Mouse (Mus musculus): ENCODE measurements around the gene Gm14214. TPM values are rescaled to one million over a fixed set of nuclear protein-coding genes. Genes with fewer than 3 reads are reported as not detected.

Gm14214 gene
- polyA plus RNA-seq, 1 experiment, result not detected

GRCm38 (mm10) chr2:154742911-154743819, 26.7 kb downstream of the Gm14214 start:
- Histone ChIP-seq H3K4me1 (ENCODE audit: control insufficient read depth, insufficient read depth, low read length) (no peaks in the 10 kb centered on the region), H3K27ac (ENCODE audit: insufficient read depth, low read depth, low read length) (no peak overlapping the region), H3K4me3 (ENCODE audit: insufficient read depth, low read depth, low read length) (no peak overlapping the region)
- WGBS, result 88% methylated on average over 10 of the region's 10 CpGs
- TF ChIP-seq POLR2A (IDR thresholded peaks at IDR 0.05; ENCODE audit: insufficient read depth, low read depth, low read length), result no peak
- TF ChIP-seq CTCF (IDR thresholded peaks at IDR 0.05; ENCODE audit: insufficient read depth, low read depth, low read length), result no peak

- WGBS, result 87% methylated on average over 5 of the region's 5 CpGs
- Histone ChIP-seq H3K27ac (ENCODE audit: insufficient read depth, low read depth, low read length) (no peak overlapping the region), H3K4me3 (ENCODE audit: insufficient read depth, low read depth, low read length) (no peak overlapping the region), H3K4me1 (ENCODE audit: control insufficient read depth, insufficient read depth, low read length) (no peaks in the 10 kb centered on the region)
- TF ChIP-seq CTCF (IDR thresholded peaks at IDR 0.05; ENCODE audit: insufficient read depth, low read depth, low read length), result no peak
- TF ChIP-seq POLR2A (IDR thresholded peaks at IDR 0.05; ENCODE audit: insufficient read depth, low read depth, low read length), result no peak
These were observed 31.2 kb downstream of the Gm14214 start for GRCm38 (mm10) chr2:154738621-154739020.

GRCm38 (mm10) chr2:154735986-154736385, 33.8 kb downstream of the Gm14214 start:
- H3K4me3 ChIP-seq (ENCODE audit: insufficient read depth, low read depth, low read length), result no peak overlapping the region
- 78% methylated on average over 7 of the region's 7 CpGs for whole genome bisulfite sequencing
- TF ChIP-seq CTCF (IDR thresholded peaks at IDR 0.05; ENCODE audit: insufficient read depth, low read depth, low read length), result no peak
- TF ChIP-seq POLR2A (IDR thresholded peaks at IDR 0.05; ENCODE audit: insufficient read depth, low read depth, low read length), result no peak
- no peak overlapping the region for H3K27ac ChIP-seq (ENCODE audit: insufficient read depth, low read depth, low read length)
- H3K4me1 ChIP-seq (ENCODE audit: control insufficient read depth, insufficient read depth, low read length), result no peaks in the 10 kb centered on the region

GRCm38 (mm10) chr2:154735416-154735815, 34.4 kb downstream of the Gm14214 start:
- no peak for TF ChIP-seq CTCF (IDR thresholded peaks at IDR 0.05; ENCODE audit: insufficient read depth, low read depth, low read length)
- no peak for TF ChIP-seq POLR2A (IDR thresholded peaks at IDR 0.05; ENCODE audit: insufficient read depth, low read depth, low read length)
- Histone ChIP-seq H3K4me1 (ENCODE audit: control insufficient read depth, insufficient read depth, low read length) (no peaks in the 10 kb centered on the region), H3K4me3 (ENCODE audit: insufficient read depth, low read depth, low read length) (no peak overlapping the region), H3K27ac (ENCODE audit: insufficient read depth, low read depth, low read length) (no peak overlapping the region)
- 74% methylated on average over 7 of the region's 7 CpGs for WGBS

GRCm38 (mm10) chr2:154734977-154735376, 34.9 kb downstream of the Gm14214 start:
- Histone ChIP-seq H3K4me1 (ENCODE audit: control insufficient read depth, insufficient read depth, low read length) (no peaks in the 10 kb centered on the region), H3K27ac (ENCODE audit: insufficient read depth, low read depth, low read length) (no peak overlapping the region), H3K4me3 (ENCODE audit: insufficient read depth, low read depth, low read length) (no peak overlapping the region)
- WGBS, result 50% methylated on average over 9 of the region's 9 CpGs
- TF ChIP-seq CTCF (IDR thresholded peaks at IDR 0.05; ENCODE audit: insufficient read depth, low read depth, low read length), result no peak
- TF ChIP-seq POLR2A (IDR thresholded peaks at IDR 0.05; ENCODE audit: insufficient read depth, low read depth, low read length), result no peak

- Histone ChIP-seq H3K4me1 (ENCODE audit: control insufficient read depth, insufficient read depth, low read length) (no peaks in the 10 kb centered on the region), H3K27ac (ENCODE audit: insufficient read depth, low read depth, low read length) (no peak overlapping the region), H3K4me3 (ENCODE audit: insufficient read depth, low read depth, low read length) (no peak overlapping the region)
- 83% methylated on average over 9 of the region's 9 CpGs for WGBS
- TF ChIP-seq POLR2A (IDR thresholded peaks at IDR 0.05; ENCODE audit: insufficient read depth, low read depth, low read length), result no peak
- TF ChIP-seq CTCF (IDR thresholded peaks at IDR 0.05; ENCODE audit: insufficient read depth, low read depth, low read length), result no peak
These were observed 37.2 kb downstream of the Gm14214 start for GRCm38 (mm10) chr2:154732503-154733141.

GRCm38 (mm10) chr2:154731916-154732315, 37.9 kb downstream of the Gm14214 start:
- WGBS, result 42% methylated on average over 2 of the region's 2 CpGs
- no peaks in the 10 kb centered on the region for H3K4me1 ChIP-seq (ENCODE audit: control insufficient read depth, insufficient read depth, low read length)
- TF ChIP-seq CTCF (IDR thresholded peaks at IDR 0.05; ENCODE audit: insufficient read depth, low read depth, low read length), result no peak
- TF ChIP-seq POLR2A (IDR thresholded peaks at IDR 0.05; ENCODE audit: insufficient read depth, low read depth, low read length), result no peak
- no peak overlapping the region for H3K4me3 ChIP-seq (ENCODE audit: insufficient read depth, low read depth, low read length)
- H3K27ac ChIP-seq (ENCODE audit: insufficient read depth, low read depth, low read length), result no peak overlapping the region

- no peaks in the 10 kb centered on the region for H3K4me1 ChIP-seq (ENCODE audit: control insufficient read depth, insufficient read depth, low read length)
- H3K4me3 ChIP-seq (ENCODE audit: insufficient read depth, low read depth, low read length), result no peak overlapping the region
- no peak overlapping the region for H3K27ac ChIP-seq (ENCODE audit: insufficient read depth, low read depth, low read length)
- 75% methylated on average over 3 of the region's 3 CpGs for WGBS
- TF ChIP-seq CTCF (IDR thresholded peaks at IDR 0.05; ENCODE audit: insufficient read depth, low read depth, low read length), result no peak
- no peak for TF ChIP-seq POLR2A (IDR thresholded peaks at IDR 0.05; ENCODE audit: insufficient read depth, low read depth, low read length)
These were observed 39.0 kb downstream of the Gm14214 start for GRCm38 (mm10) chr2:154730841-154731240.

- no peak overlapping the region for H3K4me3 ChIP-seq (ENCODE audit: insufficient read depth, low read depth, low read length)
- H3K4me1 ChIP-seq (ENCODE audit: control insufficient read depth, insufficient read depth, low read length), result no peaks in the 10 kb centered on the region
- no peak for TF ChIP-seq POLR2A (IDR thresholded peaks at IDR 0.05; ENCODE audit: insufficient read depth, low read depth, low read length)
- H3K27ac ChIP-seq (ENCODE audit: insufficient read depth, low read depth, low read length), result no peak overlapping the region
- 74% methylated on average over 3 of the region's 3 CpGs for WGBS
These were observed 40.1 kb downstream of the Gm14214 start for GRCm38 (mm10) chr2:154729737-154730136.
